Mouse (Mus musculus) adrenal gland, postnatal 14 days (tissue): ENCODE data around the gene Rps15. TPM values are rescaled to one million over a fixed set of nuclear protein-coding genes. Genes with fewer than 3 reads are reported as not detected.

Experiments used
- DNase-seq: peaks from one replicate; pipeline ENCODE4 v3.0.0; 2021; ENCODE audit warnings: mixed read lengths
- total RNA-seq: library from RNA; stranded (reverse); gene quantifications from 2 replicates; pipeline ENCODE4 v1.2.3, GENCODE M21; 2021

The Rps15 gene
- total RNA-seq, 1 experiment from 2014 or later, result 1,072 TPM

DNA sequence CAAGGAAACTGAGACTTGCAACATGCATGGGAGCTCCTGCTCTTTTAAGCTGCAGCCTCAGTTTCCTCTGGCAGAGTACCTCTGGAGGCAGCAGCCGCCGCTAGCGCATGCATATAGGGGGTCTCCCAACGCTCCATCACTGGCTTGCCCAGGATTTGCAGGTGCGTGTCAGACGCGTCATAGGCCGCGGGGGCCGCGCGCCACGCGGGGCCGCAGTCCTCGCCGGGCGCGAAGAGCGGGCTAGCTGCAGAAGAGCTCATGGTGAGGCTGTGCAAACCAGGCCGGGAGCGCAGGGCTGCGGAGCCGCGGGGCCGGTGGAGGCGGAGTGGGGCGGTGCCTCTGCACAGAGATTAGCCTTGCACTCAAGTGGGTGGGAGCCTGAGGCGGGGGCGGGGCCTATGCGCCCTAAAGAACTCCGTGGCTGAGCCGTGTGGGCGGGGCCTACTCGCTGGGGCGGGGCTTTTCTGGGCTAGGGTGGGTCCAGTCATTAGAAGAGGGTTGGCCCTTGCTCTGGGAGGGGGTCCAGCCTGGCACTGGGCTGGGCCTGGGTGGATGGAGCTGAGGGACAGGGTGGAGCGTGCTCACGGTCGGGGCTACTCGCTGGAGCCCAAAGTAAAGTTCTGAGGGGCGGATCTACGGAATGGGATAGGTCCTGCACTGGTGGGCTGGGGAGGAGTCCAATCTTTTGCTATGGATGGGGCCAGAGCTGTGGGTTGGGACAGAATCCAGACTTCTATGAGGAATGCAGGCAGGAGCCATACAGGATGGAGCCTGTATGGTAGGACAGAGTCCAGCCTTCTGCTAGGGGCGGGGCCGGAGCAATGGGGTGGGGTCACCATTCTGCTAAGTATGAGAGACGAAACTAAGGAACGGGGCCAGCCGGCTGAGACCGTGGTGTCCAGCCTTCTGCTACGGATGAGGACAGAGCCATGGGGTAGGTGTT is 31.3 kb upstream of the Rps15 start, which contains the start of the genes Gamt and Dazap1:
Gamt (minus strand) TSS at position 371 of the 943 bp plus-strand sequence.
Dazap1 (plus strand) TSS at position 845 of the 943 bp plus-strand sequence.
- peak; percentile 99 for DNase-seq

DNA sequence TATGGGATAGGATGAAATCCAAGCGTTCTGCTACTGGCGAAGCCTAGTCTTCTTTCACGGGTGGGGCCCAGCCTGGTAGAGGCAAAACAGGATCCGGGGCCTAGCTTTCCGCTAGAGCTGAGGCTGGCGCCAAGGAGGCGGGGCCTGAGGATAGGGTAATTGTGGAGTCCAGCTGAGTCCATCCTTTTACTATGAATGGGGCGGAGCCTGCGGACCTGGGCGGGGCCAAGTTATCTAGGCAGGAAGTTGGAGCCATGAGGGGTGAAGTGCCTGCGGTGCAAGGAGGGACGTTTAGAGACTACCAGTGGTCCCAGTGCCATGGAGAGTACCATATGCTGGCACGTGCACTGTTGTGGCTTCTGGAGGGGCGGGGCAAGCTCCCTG is 30.7 kb upstream of the Rps15 start:
- peak; percentile 99 for DNase-seq

- DNase-seq, result no peak
Measured at GRCm38 (mm10) chr10:80262169-80262568, 30.1 kb upstream of the Rps15 start.

- no peak for DNase-seq
Measured at GRCm38 (mm10) chr10:80262776-80263365, 29.4 kb upstream of the Rps15 start.

DNA sequence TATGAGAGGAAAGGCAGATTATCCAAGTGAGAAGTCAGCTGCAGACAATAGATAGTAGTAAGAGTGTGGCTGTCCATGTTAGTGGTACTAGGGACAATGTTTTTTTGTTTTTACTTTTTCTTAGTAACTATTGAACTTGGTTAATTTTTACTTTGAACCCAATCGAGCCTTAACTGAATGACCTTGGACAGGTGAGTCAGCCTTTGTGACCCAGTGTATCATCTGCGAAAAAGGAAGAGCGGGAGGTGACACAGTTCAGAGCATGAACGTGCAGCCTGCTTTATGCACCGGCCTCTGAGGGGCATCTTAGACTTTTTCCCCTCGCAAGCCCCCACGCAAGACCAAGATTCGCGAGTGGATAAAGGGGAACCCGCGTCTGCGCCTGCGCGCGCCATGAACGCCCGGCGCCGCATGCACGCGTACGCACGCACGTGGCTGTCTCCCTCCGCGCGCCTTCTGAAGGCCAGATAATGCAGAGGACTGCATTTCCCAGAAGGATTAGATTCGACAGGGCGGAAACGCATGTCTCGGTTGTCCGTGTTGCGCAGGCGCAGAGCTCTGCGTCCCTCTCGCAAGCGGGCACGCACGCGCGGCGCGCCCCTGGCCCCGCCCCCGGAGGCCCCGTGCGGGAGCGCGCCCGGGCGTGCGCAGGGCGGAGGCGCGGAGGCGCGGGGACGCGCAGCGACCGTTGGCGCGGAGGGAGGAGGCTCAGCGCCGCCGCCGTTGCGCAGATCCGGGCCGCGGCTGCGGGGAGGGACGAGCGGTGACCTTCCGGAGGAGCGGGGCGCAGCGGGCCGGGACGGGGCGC is 27.7 kb upstream of the Rps15 start:
- DNase-seq, result peak; percentile 99

GRCm38 (mm10) chr10:80265149-80265486 is 27.1 kb upstream of the Rps15 start:
- DNase-seq, result no peak

DNA sequence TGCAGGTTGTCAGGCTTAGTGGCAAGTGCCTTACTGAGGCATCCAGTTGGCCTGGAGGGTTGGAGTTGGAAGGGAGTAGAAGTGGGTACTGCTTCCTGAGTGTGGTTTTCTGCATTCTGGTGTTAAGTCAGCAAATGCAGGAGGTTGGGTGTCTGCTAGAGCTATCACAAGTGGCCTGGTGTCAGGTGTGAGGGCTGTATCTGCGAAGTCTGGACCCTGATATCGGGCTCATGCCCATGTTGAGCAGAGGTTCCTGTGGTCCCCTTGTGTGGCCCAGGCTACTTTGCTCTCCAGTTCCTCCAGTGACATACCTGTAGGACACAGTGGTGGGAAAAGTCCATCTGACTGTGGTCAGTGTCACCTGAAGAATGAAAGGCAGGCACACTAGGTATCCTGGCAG is 22.2 kb upstream of the Rps15 start:
- DNase-seq, result no peak

- peak; percentile 81 for DNase-seq
Measured at GRCm38 (mm10) chr10:80270734-80271181, 21.5 kb upstream of the Rps15 start.

GRCm38 (mm10) chr10:80271186-80271843 is 20.9 kb upstream of the Rps15 start:
- DNase-seq, result no peak

DNA sequence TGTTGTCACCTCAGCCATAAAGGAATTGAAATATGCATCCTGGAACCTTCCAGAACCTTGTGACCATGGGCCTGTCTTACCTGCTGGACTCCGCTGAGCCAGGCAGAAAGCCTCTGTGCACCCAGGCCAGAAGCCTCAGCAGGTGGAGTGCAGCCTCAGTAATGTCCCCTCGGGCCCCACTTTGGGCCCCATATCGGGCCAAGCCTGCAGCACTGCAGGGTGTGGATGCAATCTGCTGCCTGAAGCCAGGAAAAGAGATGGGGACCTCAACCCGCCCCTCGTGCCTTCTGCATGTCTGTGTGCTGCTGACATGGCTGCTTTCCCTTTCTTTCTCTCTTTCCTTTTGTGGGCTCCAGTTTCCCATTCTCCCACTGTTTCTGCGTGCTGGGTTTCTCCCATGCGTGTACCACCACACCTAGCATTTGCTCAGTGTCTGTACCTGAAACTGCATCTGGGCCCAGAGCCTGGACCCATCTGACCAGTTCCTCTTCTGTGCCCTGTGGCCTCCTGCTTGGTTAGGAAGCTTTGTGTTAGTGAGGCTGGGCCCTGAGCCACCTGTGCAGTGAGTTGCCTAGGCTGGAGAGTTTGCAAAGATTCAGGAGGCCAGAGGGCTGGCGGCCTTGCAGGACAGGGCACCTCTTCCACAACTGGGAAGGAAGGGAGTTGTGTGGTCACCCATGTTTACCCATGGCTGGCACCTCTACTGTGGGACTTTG is 20.2 kb upstream of the Rps15 start:
- no peak for DNase-seq

GRCm38 (mm10) chr10:80273847-80274246 is 18.4 kb upstream of the Rps15 start:
- DNase-seq, result no peak

GRCm38 (mm10) chr10:80276238-80276637 is 16.0 kb upstream of the Rps15 start:
- DNase-seq, result no peak

- no peak for DNase-seq
Measured at GRCm38 (mm10) chr10:80278390-80278789, 13.9 kb upstream of the Rps15 start.

DNA sequence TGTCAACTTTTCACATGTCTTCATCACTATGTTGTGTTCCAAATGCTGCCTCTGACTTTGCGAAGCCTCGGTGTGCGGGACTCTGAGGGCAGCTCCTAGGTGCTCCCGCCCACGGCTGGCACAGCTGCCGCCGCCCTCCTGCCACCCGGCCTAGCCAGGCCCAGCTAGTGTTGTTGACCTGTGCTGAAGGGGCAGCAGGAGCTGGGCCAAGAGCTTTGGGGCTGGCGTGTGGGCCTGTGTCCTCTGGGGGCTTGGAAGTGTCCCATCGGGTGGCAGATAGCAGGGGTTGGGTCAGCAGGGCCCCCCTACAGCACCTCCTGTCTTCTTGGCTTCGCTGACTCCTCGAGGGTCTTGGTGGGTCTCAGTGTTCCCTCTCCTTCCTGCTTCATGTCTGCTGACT is 13.0 kb upstream of the Rps15 start:
- no peak for DNase-seq

DNA sequence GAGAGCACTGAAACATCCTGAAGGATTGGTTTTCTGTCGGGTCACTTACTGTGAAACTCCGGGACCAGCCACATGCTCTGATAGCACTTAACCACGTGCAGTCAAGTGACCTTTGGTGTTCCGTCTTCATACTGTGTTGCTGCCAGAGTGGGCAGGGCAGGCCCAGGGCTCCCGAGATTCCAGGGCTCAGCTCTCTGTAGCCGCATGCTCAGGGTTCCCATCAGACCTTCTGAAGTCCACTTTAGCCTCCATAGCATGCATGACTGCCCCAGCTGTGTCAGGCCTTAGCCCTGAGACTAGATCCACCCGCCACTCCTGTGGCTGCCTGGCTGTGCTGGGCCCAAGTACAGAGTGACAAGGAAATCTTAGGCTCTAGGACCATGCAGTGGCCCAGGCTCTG is 10.9 kb upstream of the Rps15 start:
- peak; percentile 83 for DNase-seq

DNA sequence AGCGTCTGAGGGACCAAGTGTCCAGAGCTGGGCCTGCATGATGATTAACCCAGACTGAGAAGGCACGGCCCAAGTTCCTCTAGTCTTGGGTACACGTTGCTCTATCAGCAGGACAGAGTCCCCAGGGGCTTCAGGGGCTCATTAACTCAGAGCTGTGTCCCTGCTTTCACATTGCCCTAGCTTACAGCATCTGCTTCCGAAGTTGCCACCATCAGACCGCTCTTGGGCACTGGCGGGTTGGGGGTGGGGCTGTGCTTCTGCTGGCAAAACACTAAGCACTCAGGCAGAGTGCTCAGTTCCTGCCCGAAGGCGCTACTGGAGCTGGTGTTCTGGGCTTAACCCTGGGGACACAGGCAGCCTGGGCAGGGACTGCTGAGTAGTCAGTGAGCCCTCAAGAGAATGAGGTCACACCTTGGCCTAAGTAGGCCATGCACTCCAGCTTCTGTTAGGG is 10.3 kb upstream of the Rps15 start:
- DNase-seq, result peak; percentile 86

- DNase-seq, result peak; percentile 18
Measured at GRCm38 (mm10) chr10:80282481-80283441, 9.5 kb upstream of the Rps15 start.

DNA sequence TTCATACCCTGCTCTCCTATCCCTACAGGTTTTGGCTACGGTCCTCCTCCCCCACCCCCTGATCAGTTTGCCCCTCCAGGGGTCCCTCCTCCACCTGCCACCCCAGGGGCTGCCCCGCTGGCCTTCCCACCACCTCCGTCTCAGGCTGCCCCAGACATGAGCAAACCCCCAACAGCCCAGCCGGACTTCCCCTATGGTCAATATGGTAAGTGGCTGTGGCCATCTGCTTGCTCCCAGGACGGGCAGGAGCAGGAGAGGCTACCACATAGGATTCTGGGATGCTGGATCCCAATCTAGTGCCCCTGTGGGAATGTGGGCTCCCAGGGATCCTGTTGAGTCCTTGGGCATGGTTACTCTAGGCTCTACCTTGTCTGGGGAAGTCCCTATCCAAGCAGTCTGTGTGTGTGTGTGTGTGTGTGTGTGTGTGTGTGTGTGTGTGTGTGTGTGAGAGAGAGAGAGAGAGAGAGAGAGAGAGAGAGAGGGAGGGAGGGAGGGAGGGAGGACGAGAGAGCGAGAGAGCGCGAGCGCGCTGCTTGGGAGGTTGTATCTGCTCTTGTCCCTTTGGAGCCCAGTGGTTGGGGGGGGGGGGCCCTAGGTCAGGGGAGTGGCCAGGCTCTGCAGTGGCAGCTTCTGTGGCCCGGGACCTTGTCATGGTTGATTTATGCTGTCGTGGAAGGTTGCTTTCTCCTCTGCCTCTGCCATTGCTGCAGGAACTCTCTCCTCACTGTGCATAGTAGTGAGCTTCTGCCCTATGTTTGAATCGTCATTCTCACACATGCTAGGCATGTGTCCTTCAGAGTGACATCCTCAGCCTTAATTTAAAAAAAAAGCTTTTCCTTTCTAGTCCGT is 6.8 kb upstream of the Rps15 start:
- peak; percentile 84 for DNase-seq

DNA sequence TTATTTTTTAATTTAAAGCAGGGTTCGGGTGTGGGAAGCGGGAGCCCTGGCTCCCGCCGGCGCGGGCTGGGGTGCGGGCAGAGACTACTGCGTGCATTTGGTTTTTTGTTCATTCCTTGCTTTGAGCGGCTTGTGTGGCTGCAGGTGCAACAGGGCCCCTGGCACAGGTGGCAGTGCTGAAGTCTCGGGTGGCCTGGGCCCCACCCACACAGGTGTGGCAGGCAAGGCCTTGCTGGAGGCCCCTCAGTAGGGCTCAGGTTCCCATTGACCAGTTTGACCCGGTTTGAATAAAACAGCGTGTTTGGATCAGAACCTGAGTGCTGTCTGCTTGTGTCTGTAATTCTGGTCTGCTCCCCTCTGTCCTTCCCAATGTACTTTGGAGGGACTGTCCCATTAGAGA is 4.2 kb upstream of the Rps15 start:
- no peak for DNase-seq
